In the genomic region with DNA sequence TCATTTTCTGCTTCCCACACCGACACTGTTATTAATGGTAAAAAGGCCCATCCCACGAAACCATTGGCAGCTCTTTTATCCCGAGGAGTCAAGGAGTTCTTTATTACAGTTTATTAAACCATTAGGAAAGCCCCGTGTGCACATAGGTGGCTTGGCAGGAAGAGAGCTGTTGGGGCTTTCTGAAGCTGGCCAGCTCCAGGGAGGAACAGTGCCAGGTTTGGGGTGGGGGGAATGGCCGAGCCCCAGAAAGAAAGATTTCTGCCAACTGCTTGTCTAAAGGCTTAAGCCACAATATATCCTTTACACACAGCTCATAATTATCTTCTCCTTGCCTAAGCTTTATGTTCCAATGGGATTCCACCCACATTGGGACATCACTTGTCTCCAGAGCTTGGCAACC, we compare ENCODE assay signal across 24 mouse cellular contexts.
DNase-seq lines count a peak whose midpoint lies in the region; ATAC-seq and TF ChIP-seq lines count a peak whose summit lies in the region.
"Had no signal": no experiment of that assay in that cellular context is flagged by ENCODE, and none has a peak within 500 bp of the region (broad histone marks: within the 10 kb centered on the region; RNA-seq: fewer than 3 reads in every experiment).

No protein-coding gene starts in this region.

- no peaks in the 10 kb centered on the region for H3K9me3 ChIP-seq in hindbrain, embryonic 15.5 days
- no peaks in the 10 kb centered on the region for H3K9me3 ChIP-seq in hindbrain, embryonic 12.5 days (replicated peaks)
- H3K9me3 ChIP-seq in lung, embryonic 14.5 days (ENCODE audit: low read depth, low read length), result no peaks in the 10 kb centered on the region
- H3K9me3 ChIP-seq: embryonic facial prominence, embryonic 15.5 days; heart, embryonic 10.5 days; limb, embryonic 15.5 days; midbrain, embryonic 15.5 days had no signal

- WGBS in hindbrain, embryonic 15.5 days, result 51% methylated on average over 5 of the region's 5 CpGs
- WGBS in hindbrain, embryonic 12.5 days, result 78% methylated on average over 5 of the region's 5 CpGs
- 44% methylated on average over 5 of the region's 5 CpGs for WGBS in lung, embryonic 14.5 days
- WGBS in lung, adult 2 months, result 51% methylated on average over 5 of the region's 5 CpGs

- H3K36me3 ChIP-seq in hindbrain, embryonic 15.5 days, result no peaks in the 10 kb centered on the region
- no peaks in the 10 kb centered on the region for H3K36me3 ChIP-seq in hindbrain, embryonic 12.5 days
- no peaks in the 10 kb centered on the region for H3K36me3 ChIP-seq in lung, embryonic 14.5 days (ENCODE audit: insufficient read depth)
- H3K36me3 ChIP-seq: embryonic facial prominence, embryonic 15.5 days; heart, embryonic 10.5 days; limb, embryonic 15.5 days; midbrain, embryonic 15.5 days had no signal

- no peak for TF ChIP-seq CTCF in lung, embryonic 14.5 days (IDR thresholded peaks at IDR 0.05; ENCODE audit: low read depth)
- no peak for TF ChIP-seq CTCF in lung, adult 2 months (IDR thresholded peaks at IDR 0.05; ENCODE audit: insufficient read depth, low read length)
- no peak for TF ChIP-seq CTCF in brain, embryonic 14.5 days (IDR thresholded peaks at IDR 0.05; ENCODE audit: borderline replicate concordance, extremely low read depth, insufficient read depth, insufficient read length)

- 0 out of 2 replicates have a peak overlapping the region, but pooled peaks have one; percentile 27 for H3K27ac ChIP-seq in hindbrain, embryonic 15.5 days (replicated peaks)
- no peak overlapping the region for H3K27ac ChIP-seq in hindbrain, embryonic 12.5 days
- H3K27ac ChIP-seq in lung, embryonic 14.5 days (ENCODE audit: low read depth), result no peak overlapping the region
- H3K27ac ChIP-seq: embryonic facial prominence, embryonic 15.5 days; heart, embryonic 10.5 days; limb, embryonic 15.5 days; liver, embryonic 14.5 days; midbrain, embryonic 15.5 days had no signal

- TF ChIP-seq POLR2A in lung, adult 2 months (IDR thresholded peaks at IDR 0.05; ENCODE audit: borderline replicate concordance, extremely low read depth, low read depth, low read length), result no peak
- TF ChIP-seq POLR2A in brain, embryonic 14.5 days (IDR thresholded peaks at IDR 0.05; ENCODE audit: borderline replicate concordance, extremely low read depth, insufficient read depth, insufficient read length, poor library complexity, severe bottlenecking), result no peak

- no peaks in the 10 kb centered on the region for H3K27me3 ChIP-seq in hindbrain, embryonic 15.5 days
- H3K27me3 ChIP-seq in hindbrain, embryonic 12.5 days, result no peaks in the 10 kb centered on the region
- no peaks in the 10 kb centered on the region for H3K27me3 ChIP-seq in lung, embryonic 14.5 days (ENCODE audit: insufficient read depth, low read length)
- H3K27me3 ChIP-seq: embryonic facial prominence, embryonic 15.5 days; midbrain, embryonic 15.5 days had no signal

- H3K9ac ChIP-seq in hindbrain, embryonic 15.5 days, result no peak overlapping the region
- no peak overlapping the region for H3K9ac ChIP-seq in hindbrain, embryonic 12.5 days
- no peak overlapping the region for H3K9ac ChIP-seq in lung, embryonic 14.5 days
- H3K9ac ChIP-seq: embryonic facial prominence, embryonic 15.5 days; limb, embryonic 15.5 days; liver, embryonic 14.5 days; midbrain, embryonic 15.5 days had no signal

- H3K4me2 ChIP-seq in hindbrain, embryonic 15.5 days, result no peak overlapping the region
- no peak overlapping the region for H3K4me2 ChIP-seq in hindbrain, embryonic 12.5 days (replicated peaks)
- H3K4me2 ChIP-seq in lung, embryonic 14.5 days, result no peak overlapping the region
- H3K4me2 ChIP-seq: embryonic facial prominence, embryonic 15.5 days; limb, embryonic 15.5 days; midbrain, embryonic 15.5 days had no signal

- DNase-seq in cerebellum, postnatal 25 days, result peak; percentile 11 to 45
- no peak for DNase-seq in cerebellum, adult 11-12 months
- peak; percentile 32 for DNase-seq in lung, embryonic 14.5 days
- no peak for DNase-seq in lung, adult 2 months
- peak; percentile 65 for DNase-seq in brain, embryonic 14.5 days (ENCODE audit: low read depth)
- DNase-seq: adrenal gland, postnatal 14 days; cerebellum, postnatal 36 days; embryo, embryonic 11 days; gastrocnemius, postnatal 10 days; kidney, adult 9 months; kidney, postnatal 14 days; layer of hippocampus, postnatal 36 days; lung, postnatal 4 days; thymus, postnatal 14 days had no signal

- peak; percentile 42; the same call in 1 of the 2 replicates for ATAC-seq in hindbrain, embryonic 15.5 days (ENCODE audit: low FRiP score, low read depth)
- no peak for ATAC-seq in hindbrain, embryonic 12.5 days (ENCODE audit: low FRiP score)
- no peak for ATAC-seq in lung, embryonic 14.5 days (ENCODE audit: insufficient read depth)
- ATAC-seq: CD4-positive, CD25-positive, alpha-beta regulatory T cell, adult 4 months; intestine, embryonic 16.5 days; midbrain, embryonic 15.5 days had no signal

- no peak overlapping the region for H3K4me3 ChIP-seq in hindbrain, embryonic 15.5 days
- no peak overlapping the region for H3K4me3 ChIP-seq in hindbrain, embryonic 12.5 days
- no peak overlapping the region for H3K4me3 ChIP-seq in lung, embryonic 14.5 days (ENCODE audit: low read depth, low read length)
- no peak overlapping the region for H3K4me3 ChIP-seq in lung, adult 2 months (replicated peaks; ENCODE audit: extremely low read depth, low read depth, low read length)
- H3K4me3 ChIP-seq: embryonic facial prominence, embryonic 15.5 days; heart, embryonic 10.5 days; limb, embryonic 15.5 days; midbrain, embryonic 15.5 days; myocyte had no signal

- peaks cover 18% of the 10 kb centered on the region; the same call in 1 of the 2 replicates for H3K4me1 ChIP-seq in hindbrain, embryonic 15.5 days (replicated peaks)
- H3K4me1 ChIP-seq in hindbrain, embryonic 12.5 days, result peaks cover 16% of the 10 kb centered on the region; the same call in 1 of the 2 replicates
- H3K4me1 ChIP-seq in lung, embryonic 14.5 days (ENCODE audit: insufficient read depth), result peaks cover 5% of the 10 kb centered on the region; the same call in 1 of the 2 replicates
- no peaks in the 10 kb centered on the region for H3K4me1 ChIP-seq in lung, adult 2 months (ENCODE audit: control insufficient read depth, insufficient read depth, low read length)
- H3K4me1 ChIP-seq: embryonic facial prominence, embryonic 15.5 days; midbrain, embryonic 15.5 days had no signal

Comparison
In these comparisons a context has a peak if more than half of its experiments do, and no peak if none do; other contexts are left out.
1. DNase-seq: peak in cerebellum, postnatal 25 days (2 of 2), lung, embryonic 14.5 days (single experiment) and brain, embryonic 14.5 days (single experiment); none in cerebellum, adult 11-12 months (single experiment) and lung, adult 2 months (single experiment).